ENCODE assay signal across 8 mouse cellular contexts in genomic region chr12:85338815-85339214, GRCm38 (mm10). TPM values are rescaled to one million over a fixed set of nuclear protein-coding genes. Genes with fewer than 3 reads are reported as not detected.
DNase-seq lines count a peak whose midpoint lies in the region; ATAC-seq lines count a peak whose summit lies in the region.

No protein-coding gene starts in this region.

- H3K27ac ChIP-seq in embryonic facial prominence, embryonic 15.5 days (replicated peaks): peak overlapping the region; percentile 85
- H3K27ac ChIP-seq in limb, embryonic 10.5 days: peak overlapping the region; percentile 98
- H3K27ac ChIP-seq in neural tube, embryonic 14.5 days (ENCODE audit: low read depth, low read length): peak overlapping the region; percentile 76

- peaks cover 34% of the 10 kb centered on the region for H3K36me3 ChIP-seq in embryonic facial prominence, embryonic 15.5 days
- H3K36me3 ChIP-seq in limb, embryonic 10.5 days: peaks cover 51% of the 10 kb centered on the region
- H3K36me3 ChIP-seq in neural tube, embryonic 14.5 days (ENCODE audit: control insufficient read depth, insufficient read depth, low read length): peaks cover 4% of the 10 kb centered on the region; the same call in 1 of the 2 replicates

- H3K9me3 ChIP-seq in embryonic facial prominence, embryonic 15.5 days (replicated peaks): no peaks in the 10 kb centered on the region
- H3K9me3 ChIP-seq in limb, embryonic 10.5 days (replicated peaks): no peaks in the 10 kb centered on the region
- H3K9me3 ChIP-seq in neural tube, embryonic 14.5 days (ENCODE audit: control insufficient read depth, low read length): no peaks in the 10 kb centered on the region

- peak; percentile 72 for ATAC-seq in embryonic facial prominence, embryonic 15.5 days (ENCODE audit: insufficient number of reproducible peaks, low FRiP score, low TSS enrichment, low read depth)
- peak; percentile 84 for ATAC-seq in neural tube, embryonic 14.5 days (ENCODE audit: low read depth)

- H3K4me3 ChIP-seq in embryonic facial prominence, embryonic 15.5 days (replicated peaks): peak overlapping the region; percentile 89
- peak overlapping the region; percentile 98 for H3K4me3 ChIP-seq in limb, embryonic 10.5 days
- peak overlapping the region; percentile 69 for H3K4me3 ChIP-seq in neural tube, embryonic 14.5 days (ENCODE audit: low read depth, low read length)

- peak overlapping the region; percentile 98 for H3K9ac ChIP-seq in embryonic facial prominence, embryonic 15.5 days
- H3K9ac ChIP-seq in neural tube, embryonic 14.5 days (replicated peaks; ENCODE audit: low read depth, low read length): peak overlapping the region; percentile 84

- peak; percentile 26 for DNase-seq in gastrocnemius, postnatal 14 days
- DNase-seq in gastrocnemius, adult 8-10 months (ENCODE audit: low spot score in 2 of 2): no peak
- DNase-seq in 416B (ENCODE audit: low read depth): peak; percentile 41
- no peak for DNase-seq in limb, embryonic 10.5 days (ENCODE audit: low spot score)
- no peak for DNase-seq in layer of hippocampus, postnatal 36 days
- no peak for DNase-seq in adrenal gland, postnatal 4 days (ENCODE audit: low spot score in 2 of 2)

- H3K4me1 ChIP-seq in embryonic facial prominence, embryonic 15.5 days: peaks cover 14% of the 10 kb centered on the region
- H3K4me1 ChIP-seq in limb, embryonic 10.5 days: peaks cover 17% of the 10 kb centered on the region
- H3K4me1 ChIP-seq in neural tube, embryonic 14.5 days (ENCODE audit: control insufficient read depth, insufficient read depth, low read length): peaks cover 12% of the 10 kb centered on the region

- WGBS in embryonic facial prominence, embryonic 15.5 days: under 1% methylated on average over 40 of the region's 42 CpGs
- WGBS in limb, embryonic 10.5 days: under 1% methylated on average over 42 of the region's 42 CpGs
- under 1% methylated on average over 37 of the region's 42 CpGs for WGBS in neural tube, embryonic 14.5 days

- intact Hi-C loops in gastrocnemius, postnatal 14 days (cut with DNase I; ENCODE audit: low total_unique reads): no loop called here

- no peaks in the 10 kb centered on the region for H3K27me3 ChIP-seq in embryonic facial prominence, embryonic 15.5 days
- H3K27me3 ChIP-seq in limb, embryonic 10.5 days (ENCODE audit: low read depth, poor library complexity, severe bottlenecking): no peaks in the 10 kb centered on the region
- no peaks in the 10 kb centered on the region for H3K27me3 ChIP-seq in neural tube, embryonic 14.5 days (ENCODE audit: control insufficient read depth, insufficient read depth, low read length)

- H3K4me2 ChIP-seq in embryonic facial prominence, embryonic 15.5 days (replicated peaks): peak overlapping the region; percentile 60
- H3K4me2 ChIP-seq in neural tube, embryonic 14.5 days (ENCODE audit: low read depth, low read length): peak overlapping the region; percentile 79

RNA-seq across cellular contexts. Expression of gene Nek9, which starts 0.3 kb away (rescaled TPM):
- total RNA-seq in gastrocnemius, postnatal 14 days (2021): 10 to 100 TPM; 47.7 to 51.9 TPM
- total RNA-seq in gastrocnemius, adult 8-10 months (2022): 100 to 1,000 TPM; 114 to 164 (median 126) TPM
- polyA plus RNA-seq in embryonic facial prominence, embryonic 15.5 days (2015; fragmentation: Nextera tagmentation; extraction: Ambion mirVana): 23.9 and 25.4 TPM in 2 replicates
- polyA plus RNA-seq in limb, embryonic 10.5 days (2016; fragmentation: Nextera tagmentation; extraction: Ambion mirVana): 26.0 and 29.9 TPM in 2 replicates
- polyA plus RNA-seq in neural tube, embryonic 14.5 days (2014; fragmentation: Nextera tagmentation; extraction: Ambion mirVana): 8.9 and 10.0 TPM in 2 replicates
- total RNA-seq in layer of hippocampus, postnatal 36 days (2021): 10 to 100 TPM; 32.6 TPM
- 10 to 100 TPM; 76.7 to 77.0 TPM for total RNA-seq in adrenal gland, postnatal 4 days (2021)

RNA-seq across cellular contexts. Expression of gene Tmed10, which starts 35.8 kb away (rescaled TPM):
- 100 to 1,000 TPM; 130 to 135 TPM for total RNA-seq in gastrocnemius, postnatal 14 days (2021)
- 100 to 1,000 TPM; 108 to 122 (median 116) TPM for total RNA-seq in gastrocnemius, adult 8-10 months (2022)
- 322 and 334 TPM in 2 replicates for polyA plus RNA-seq in embryonic facial prominence, embryonic 15.5 days (2015; fragmentation: Nextera tagmentation; extraction: Ambion mirVana)
- 264 and 277 TPM in 2 replicates for polyA plus RNA-seq in limb, embryonic 10.5 days (2016; fragmentation: Nextera tagmentation; extraction: Ambion mirVana)
- polyA plus RNA-seq in neural tube, embryonic 14.5 days (2014; fragmentation: Nextera tagmentation; extraction: Ambion mirVana): 209 and 238 TPM in 2 replicates
- 100 to 1,000 TPM; 162 to 167 TPM for total RNA-seq in layer of hippocampus, postnatal 36 days (2021)
- 100 to 1,000 TPM; 290 to 301 TPM for total RNA-seq in adrenal gland, postnatal 4 days (2021)

RNA-seq across cellular contexts. Expression of gene Zc2hc1c, which starts 50.4 kb away (rescaled TPM):
- total RNA-seq in gastrocnemius, postnatal 14 days (2021): under 1 TPM; 0.59 to 0.89 TPM
- total RNA-seq in gastrocnemius, adult 8-10 months (2022): 1 to 10 TPM; 1.6 to 2.2 (median 1.8) TPM
- 1.7 and 2.4 TPM in 2 replicates for polyA plus RNA-seq in embryonic facial prominence, embryonic 15.5 days (2015; fragmentation: Nextera tagmentation; extraction: Ambion mirVana)
- polyA plus RNA-seq in limb, embryonic 10.5 days (2016; fragmentation: Nextera tagmentation; extraction: Ambion mirVana): 0.68 and 0.91 TPM in 2 replicates
- polyA plus RNA-seq in neural tube, embryonic 14.5 days (2014; fragmentation: Nextera tagmentation; extraction: Ambion mirVana): 1.6 and 1.7 TPM in 2 replicates
- 1 to 10 TPM; 1.0 to 1.2 TPM for total RNA-seq in layer of hippocampus, postnatal 36 days (2021)
- total RNA-seq in adrenal gland, postnatal 4 days (2021): 1 to 10 TPM; 1.4 to 2.0 TPM

RNA-seq across cellular contexts. Expression of gene Acyp1, which starts 50.6 kb away (rescaled TPM):
- total RNA-seq in gastrocnemius, postnatal 14 days (2021): 10 to 100 TPM; 26.2 to 27.3 TPM
- total RNA-seq in gastrocnemius, adult 8-10 months (2022): 10 to 100 TPM; 53.5 to 69.6 (median 58.9) TPM
- polyA plus RNA-seq in embryonic facial prominence, embryonic 15.5 days (2015; fragmentation: Nextera tagmentation; extraction: Ambion mirVana): 50.8 and 60.2 TPM in 2 replicates
- polyA plus RNA-seq in limb, embryonic 10.5 days (2016; fragmentation: Nextera tagmentation; extraction: Ambion mirVana): 47.2 and 54.2 TPM in 2 replicates
- polyA plus RNA-seq in neural tube, embryonic 14.5 days (2014; fragmentation: Nextera tagmentation; extraction: Ambion mirVana): 55.7 and 61.2 TPM in 2 replicates
- 10 to 100 TPM; 32.8 to 34.1 TPM for total RNA-seq in layer of hippocampus, postnatal 36 days (2021)
- 10 to 100 TPM; 29.3 to 38.6 TPM for total RNA-seq in adrenal gland, postnatal 4 days (2021)

Comparison
In these comparisons a context has a peak if more than half of its experiments do, and no peak if none do; other contexts are left out.
1. DNase-seq: peak in gastrocnemius, postnatal 14 days (single experiment) and 416B (single experiment); none in gastrocnemius, adult 8-10 months (0 of 2), limb, embryonic 10.5 days (single experiment), layer of hippocampus, postnatal 36 days (0 of 2) and adrenal gland, postnatal 4 days (0 of 2).
2. Peak in every context shown above with its lines, with median percentiles within 50 percentile points of each other: H3K27ac ChIP-seq and H3K4me3 ChIP-seq.